Mouse (Mus musculus): ENCODE measurements around the gene 2210011C24Rik. TPM values are rescaled to one million over a fixed set of nuclear protein-coding genes. Genes with fewer than 3 reads are reported as not detected.

2210011C24Rik gene
- polyA plus RNA-seq, 1 experiment from 2014 or later = 1.9 TPM

DNA sequence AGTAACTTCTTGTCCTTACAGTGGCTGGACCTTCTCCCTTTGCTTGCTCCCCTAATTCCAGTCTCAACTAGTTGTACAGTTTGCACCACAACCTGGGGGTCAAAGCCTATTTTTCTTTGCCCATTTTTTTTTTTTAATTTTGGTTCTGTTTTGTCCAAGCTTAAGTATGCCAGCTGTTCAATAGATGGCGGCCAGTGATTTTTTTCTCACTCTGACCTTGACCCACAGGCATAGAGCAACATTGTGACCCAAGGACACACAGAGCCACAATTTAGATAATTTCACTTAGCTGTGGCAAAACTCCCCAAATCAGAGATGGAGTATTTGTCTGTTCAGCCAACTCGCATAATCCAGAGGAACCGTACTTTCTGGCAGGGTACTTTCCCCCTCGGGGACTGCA, 40.9 kb downstream of the 2210011C24Rik start:
- H3K36me3 ChIP-seq (ENCODE audit: control insufficient read depth, insufficient read depth, low read length) = no peaks in the 10 kb centered on the region
- WGBS = 84% methylated on average over 4 of the region's 4 CpGs
- no peak for ATAC-seq (ENCODE audit: low read depth)
- H3K4me2 ChIP-seq (ENCODE audit: low read depth, low read length) = no peak overlapping the region
- no peaks in the 10 kb centered on the region for H3K27me3 ChIP-seq (ENCODE audit: control insufficient read depth, insufficient read depth, low read length)
- no peaks in the 10 kb centered on the region for H3K9me3 ChIP-seq (ENCODE audit: control insufficient read depth, low read length)
- no peak overlapping the region for H3K4me3 ChIP-seq (ENCODE audit: low read depth, low read length)
- peaks cover 17% of the 10 kb centered on the region for H3K4me1 ChIP-seq (ENCODE audit: control insufficient read depth, insufficient read depth, low read length)
- H3K27ac ChIP-seq (ENCODE audit: low read depth, low read length) = no peak overlapping the region
- no peak overlapping the region for H3K9ac ChIP-seq (replicated peaks; ENCODE audit: low read depth, low read length)

DNA sequence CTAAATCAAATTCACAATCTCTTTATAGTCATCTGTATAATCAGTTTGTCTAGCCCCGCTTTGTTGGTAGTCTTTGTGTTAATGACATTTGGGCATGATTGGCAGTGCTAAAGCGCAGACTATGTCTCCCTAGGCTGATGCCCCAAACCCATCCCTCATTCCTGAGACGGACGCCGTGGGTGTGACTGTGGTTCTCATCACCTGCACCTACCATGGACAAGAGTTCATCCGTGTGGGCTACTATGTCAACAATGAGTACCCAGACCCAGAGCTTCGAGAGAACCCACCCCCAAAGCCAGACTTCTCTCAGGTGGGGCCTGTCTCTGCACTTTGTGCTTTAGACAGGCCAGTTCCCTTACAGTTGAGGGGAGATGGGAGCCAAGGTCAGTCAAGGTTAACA, 44.3 kb downstream of the 2210011C24Rik start:
- Histone ChIP-seq H3K27ac (ENCODE audit: low read depth, low read length) (no peak overlapping the region), H3K27me3 (ENCODE audit: control insufficient read depth, insufficient read depth, low read length) (no peaks in the 10 kb centered on the region), H3K4me2 (ENCODE audit: low read depth, low read length) (no peak overlapping the region), H3K4me3 (ENCODE audit: low read depth, low read length) (no peak overlapping the region), H3K36me3 (ENCODE audit: control insufficient read depth, insufficient read depth, low read length) (no peaks in the 10 kb centered on the region), H3K9me3 (ENCODE audit: control insufficient read depth, low read length) (no peaks in the 10 kb centered on the region), H3K9ac (replicated peaks; ENCODE audit: low read depth, low read length) (no peak overlapping the region), H3K4me1 (ENCODE audit: control insufficient read depth, insufficient read depth, low read length) (peaks cover 6% of the 10 kb centered on the region; the same call in 1 of the 2 replicates)
- WGBS = 94% methylated on average over 7 of the region's 7 CpGs
- ATAC-seq (ENCODE audit: low read depth) = no peak

DNA sequence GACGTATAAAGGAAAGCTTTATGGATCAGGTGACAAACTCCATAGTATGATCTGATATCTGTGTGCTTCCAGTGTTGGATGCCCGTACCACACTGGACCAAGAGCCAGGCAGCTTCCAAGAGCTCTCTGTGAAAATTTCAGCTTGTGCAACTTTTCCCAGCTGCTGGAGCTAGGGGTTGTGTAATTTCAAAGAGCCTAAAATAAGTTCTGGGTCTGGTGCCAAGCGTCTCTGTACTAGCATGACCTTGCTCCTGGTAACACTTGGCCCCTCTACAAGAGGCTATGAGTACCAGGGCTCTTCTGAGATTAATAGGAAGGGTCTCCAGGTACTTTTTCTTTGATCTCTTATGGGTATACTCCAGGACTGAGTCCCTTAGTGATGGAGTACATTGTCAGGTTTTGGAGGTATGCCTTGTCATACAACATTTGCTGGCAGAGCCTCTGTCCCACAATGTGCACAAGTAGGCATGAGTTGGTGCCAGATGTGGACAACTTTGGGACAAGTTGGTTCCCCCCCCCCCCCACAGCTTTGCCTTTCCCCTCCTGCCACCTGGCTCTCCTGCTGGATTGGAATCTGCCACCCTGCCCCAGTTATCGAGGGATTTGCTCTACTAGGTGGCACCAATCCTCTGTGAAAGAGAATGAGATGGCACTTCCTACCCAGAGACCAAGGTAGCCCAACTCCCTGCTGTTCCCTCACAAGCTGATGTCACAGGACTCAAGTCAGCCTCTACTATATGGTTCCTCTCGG, 47.8 kb downstream of the 2210011C24Rik start:
- Histone ChIP-seq H3K9ac (replicated peaks; ENCODE audit: low read depth, low read length) (no peak overlapping the region), H3K4me2 (ENCODE audit: low read depth, low read length) (no peak overlapping the region), H3K4me3 (ENCODE audit: low read depth, low read length) (no peak overlapping the region), H3K27ac (ENCODE audit: low read depth, low read length) (no peak overlapping the region), H3K4me1 (ENCODE audit: control insufficient read depth, insufficient read depth, low read length) (no peaks in the 10 kb centered on the region), H3K9me3 (ENCODE audit: control insufficient read depth, low read length) (no peaks in the 10 kb centered on the region), H3K27me3 (ENCODE audit: control insufficient read depth, insufficient read depth, low read length) (no peaks in the 10 kb centered on the region), H3K36me3 (ENCODE audit: control insufficient read depth, insufficient read depth, low read length) (no peaks in the 10 kb centered on the region)
- no peak for ATAC-seq (ENCODE audit: low read depth)
- 90% methylated on average over 5 of the region's 5 CpGs for WGBS

MicroRNAs within 50 kb of the gene (microRNA counts, 519-probe panel; counts per million panel counts)
- microRNA mmu-miR-1199 = not detected

Small RNAs within 50 kb of the gene (microRNA-seq; reads per million reads assigned to microRNA genes)
- gene Mir1199 (not detected), gene Mir8111 (1.4 reads per million)

Other genes with a start within 250 kb of the 2210011C24Rik start
- 60.8 and 75.0 TPM in 2 replicates for gene Adgrl1, start 112.1 kb downstream of the 2210011C24Rik start, polyA plus RNA-seq (2014; fragmentation: Nextera tagmentation; extraction: Ambion mirVana)
- gene Gm10644, start 57.0 kb downstream of the 2210011C24Rik start, polyA plus RNA-seq (2014; fragmentation: Nextera tagmentation; extraction: Ambion mirVana) = 0.82 and 1.1 TPM in 2 replicates
- gene Asf1b, start 56.7 kb downstream of the 2210011C24Rik start, polyA plus RNA-seq (2014; fragmentation: Nextera tagmentation; extraction: Ambion mirVana) = 5.1 and 7.6 TPM in 2 replicates
- 175 and 181 TPM in 2 replicates for gene Prkaca, start 39.2 kb downstream of the 2210011C24Rik start, polyA plus RNA-seq (2014; fragmentation: Nextera tagmentation; extraction: Ambion mirVana)
- gene Samd1, start 14.5 kb downstream of the 2210011C24Rik start, polyA plus RNA-seq (2014; fragmentation: Nextera tagmentation; extraction: Ambion mirVana) = 13.6 and 14.8 TPM in 2 replicates
- 0.86 and 0.95 TPM in 2 replicates for gene 1700067K01Rik, start 10.7 kb downstream of the 2210011C24Rik start, polyA plus RNA-seq (2014; fragmentation: Nextera tagmentation; extraction: Ambion mirVana)
- gene Palm3, start 9.3 kb upstream of the 2210011C24Rik start, polyA plus RNA-seq (2014; fragmentation: Nextera tagmentation; extraction: Ambion mirVana) = 5.1 and 5.2 TPM in 2 replicates
- 0.43 and 0.45 TPM in 2 replicates for gene Il27ra, start 30.4 kb upstream of the 2210011C24Rik start, polyA plus RNA-seq (2014; fragmentation: Nextera tagmentation; extraction: Ambion mirVana)
- 0.82 and 0.91 TPM in 2 replicates for gene Rln3, start 32.8 kb upstream of the 2210011C24Rik start, polyA plus RNA-seq (2014; fragmentation: Nextera tagmentation; extraction: Ambion mirVana)
- 1.8 and 2.2 TPM in 2 replicates for gene Gm10643, start 53.0 kb upstream of the 2210011C24Rik start, polyA plus RNA-seq (2014; fragmentation: Nextera tagmentation; extraction: Ambion mirVana)
- 10.1 and 12.8 TPM in 2 replicates for gene Rfx1, start 54.7 kb upstream of the 2210011C24Rik start, polyA plus RNA-seq (2014; fragmentation: Nextera tagmentation; extraction: Ambion mirVana)
- 16.5 and 19.0 TPM in 2 replicates for gene Dcaf15, start 92.6 kb upstream of the 2210011C24Rik start, polyA plus RNA-seq (2014; fragmentation: Nextera tagmentation; extraction: Ambion mirVana)
- gene Podnl1, start 113.8 kb upstream of the 2210011C24Rik start, polyA plus RNA-seq (2014; fragmentation: Nextera tagmentation; extraction: Ambion mirVana) = 0.43 and 0.50 TPM in 2 replicates
- 26.8 and 30.7 TPM in 2 replicates for gene Cc2d1a, start 135.8 kb upstream of the 2210011C24Rik start, polyA plus RNA-seq (2014; fragmentation: Nextera tagmentation; extraction: Ambion mirVana)
- 1.3 and 1.6 TPM in 2 replicates for gene 4930432K21Rik, start 135.9 kb upstream of the 2210011C24Rik start, polyA plus RNA-seq (2014; fragmentation: Nextera tagmentation; extraction: Ambion mirVana)
- gene Nanos3, start 173.0 kb upstream of the 2210011C24Rik start, polyA plus RNA-seq (2014; fragmentation: Nextera tagmentation; extraction: Ambion mirVana) = 12.4 and 12.5 TPM in 2 replicates
- gene Zswim4, start 224.9 kb upstream of the 2210011C24Rik start, polyA plus RNA-seq (2014; fragmentation: Nextera tagmentation; extraction: Ambion mirVana) = 12.9 and 20.5 TPM in 2 replicates
- 265 and 294 TPM in 2 replicates for gene D8Ertd738e, start 237.5 kb upstream of the 2210011C24Rik start, polyA plus RNA-seq (2014; fragmentation: Nextera tagmentation; extraction: Ambion mirVana)
- 51.3 and 51.7 TPM in 2 replicates for gene Mri1, start 245.2 kb upstream of the 2210011C24Rik start, polyA plus RNA-seq (2014; fragmentation: Nextera tagmentation; extraction: Ambion mirVana)